Mouse (Mus musculus) megakaryocyte-erythroid progenitor cell, adult 5 weeks (primary cell): ENCODE results near the gene Gnao1. TPM values are rescaled to one million over a fixed set of nuclear protein-coding genes. Genes with fewer than 3 reads are reported as not detected.

Experiments used
- polyA plus RNA-seq: library from polyadenylated mRNA; stranded (reverse); fragments of >175 nt; gene quantifications from 2 replicates; pipeline ENCODE4 v1.2.3, GENCODE M21; 2012

Gnao1 gene
- 0.16 and 0.51 TPM in 2 replicates for polyA plus RNA-seq

DNA sequence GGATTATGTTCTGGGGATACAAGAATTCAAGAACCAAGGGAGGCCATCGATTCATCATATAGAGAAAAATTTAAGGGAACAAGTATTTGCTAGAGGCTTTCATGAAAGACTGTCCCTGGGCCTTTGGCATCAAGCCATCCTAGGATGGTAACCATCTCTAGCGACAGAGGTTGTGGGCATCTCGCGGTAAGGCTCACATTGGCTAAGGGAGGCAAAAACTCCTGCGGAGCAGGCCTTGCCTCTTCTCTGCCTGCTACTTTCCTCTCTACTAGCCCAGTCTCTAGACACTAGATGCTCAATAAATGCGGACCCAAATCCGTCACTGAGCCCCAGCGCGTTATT lies at the start of gene Gnao1:
Gene Gnao1, plus strand, starts transcription at position 281 of the 342 bp plus-strand sequence.

DNA sequence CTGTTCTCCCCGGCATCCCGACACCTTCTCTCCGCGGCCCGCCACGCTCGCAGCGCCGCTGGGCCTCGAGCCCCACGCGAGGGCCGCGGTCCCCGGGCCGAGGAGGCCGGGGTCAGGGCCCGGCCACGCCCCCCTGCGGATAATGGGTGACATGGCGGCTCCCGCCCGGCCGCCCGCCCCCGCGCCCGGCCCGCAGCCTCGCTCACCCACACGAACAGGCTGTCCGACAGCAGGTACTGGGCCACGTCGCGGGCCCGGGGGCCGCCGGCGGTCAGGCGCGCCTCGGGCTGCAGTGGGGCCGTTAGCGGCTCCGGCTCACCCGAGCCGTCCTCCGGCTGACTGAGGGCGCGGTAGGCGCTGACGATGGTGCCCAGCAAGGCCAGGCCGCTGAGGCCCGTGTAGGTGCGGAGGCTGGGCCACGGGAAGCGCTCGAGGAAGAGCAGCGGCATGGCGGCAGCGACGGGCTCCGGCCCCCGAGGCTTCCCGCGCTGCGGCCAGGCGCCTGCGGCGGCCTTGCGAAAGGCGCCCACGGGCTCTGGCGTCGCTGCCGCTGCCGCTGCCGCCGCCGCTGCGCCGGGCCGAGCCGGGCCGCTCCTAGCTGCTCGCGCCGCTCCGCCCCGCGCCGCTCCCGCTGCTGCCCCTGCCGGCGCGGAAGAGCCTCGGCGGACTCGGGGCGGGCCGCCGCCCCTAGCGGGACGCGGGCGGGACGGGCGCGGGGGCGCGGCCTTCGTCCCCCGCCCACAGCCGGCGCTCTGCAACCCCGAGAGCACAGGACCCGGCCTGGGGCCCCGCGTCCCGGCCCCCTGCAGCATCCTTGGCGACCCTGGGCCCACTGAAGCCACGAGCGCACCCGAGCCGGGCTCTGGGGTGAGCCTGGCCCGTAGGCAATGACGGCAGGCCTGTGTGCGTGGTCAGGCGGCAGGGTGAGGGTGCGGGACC lies 202.5 kb downstream of the Gnao1 start, which contains the start of gene Amfr:
Gene Amfr, minus strand, starts transcription at position 830 of the 939 bp plus-strand sequence.

Other genes with a start within 250 kb of the Gnao1 start
- 32.7 and 42.6 TPM in 2 replicates for gene Amfr, start 202.9 kb downstream of the Gnao1 start, polyA plus RNA-seq
- gene Nudt21, start 227.1 kb downstream of the Gnao1 start, polyA plus RNA-seq: 356 and 405 TPM in 2 replicates
- 8.3 and 8.5 TPM in 2 replicates for gene Ogfod1, start 227.2 kb downstream of the Gnao1 start, polyA plus RNA-seq